Mouse (Mus musculus) kidney, adult 2 months (tissue): ENCODE results near the gene Slc22a15.

Experiments used
- CTCF ChIP-seq: fragments of 200-500 bp; conservative IDR thresholded peaks from 2 replicates; pipeline ENCODE4 v1.5.1; 2011; ENCODE audit warnings: low read depth, mild to moderate bottlenecking, control low read depth, low read length, moderate library complexity, mixed read lengths; ENCODE audit not compliant: insufficient read depth, insufficient read length
- POLR2A ChIP-seq: fragments of 200-500 bp; IDR thresholded peaks from one replicate; pipeline ENCODE4 v1.6.1; 2011; ENCODE audit warnings: low read depth, low read length, control low read depth

- TF ChIP-seq CTCF (no peak), POLR2A (no peak)
Observed at GRCm38 (mm10) chr3:101895376-101895910, 28.8 kb downstream of the Slc22a15 start.
